Mouse (Mus musculus) lung, embryonic 16.5 days (tissue): ENCODE data around the gene Nfatc4. TPM values are rescaled to one million over a fixed set of nuclear protein-coding genes. Genes with fewer than 3 reads are reported as not detected.

ENCODE experiments used
- polyA plus RNA-seq: library from polyadenylated mRNA; unstranded; fragments of >200 nt; fragmentation: Nextera tagmentation; extraction: Ambion mirVana; gene quantifications from 2 replicates; pipeline ENCODE4 v1.2.1, GENCODE M21; 2015

The Nfatc4 gene
- polyA plus RNA-seq, 1 experiment from 2014 or later, result 48.5 TPM

Other genes starting within 250 kb of the Nfatc4 start
- gene Fitm1, start 247.5 kb upstream of the Nfatc4 start, polyA plus RNA-seq, result 4.7 and 5.2 TPM in 2 replicates
- 175 and 179 TPM in 2 replicates for gene Psme1, start 245.0 kb upstream of the Nfatc4 start, polyA plus RNA-seq
- 6.4 and 7.3 TPM in 2 replicates for gene Emc9, start 237.8 kb upstream of the Nfatc4 start, polyA plus RNA-seq
- gene Psme2, start 232.0 kb upstream of the Nfatc4 start, polyA plus RNA-seq, result 247 and 250 TPM in 2 replicates
- gene Rnf31, start 231.4 kb upstream of the Nfatc4 start, polyA plus RNA-seq, result 17.6 and 18.1 TPM in 2 replicates
- 12.9 and 15.6 TPM in 2 replicates for gene Irf9, start 219.6 kb upstream of the Nfatc4 start, polyA plus RNA-seq
- gene Rec8, start 205.1 kb upstream of the Nfatc4 start, polyA plus RNA-seq, result 23.0 and 23.4 TPM in 2 replicates
- 72.5 and 78.7 TPM in 2 replicates for gene Ipo4, start 187.2 kb upstream of the Nfatc4 start, polyA plus RNA-seq
- gene Gm49378, start 185.2 kb upstream of the Nfatc4 start, polyA plus RNA-seq, result 1.5 and 1.8 TPM in 2 replicates
- gene Tm9sf1, start 179.3 kb upstream of the Nfatc4 start, polyA plus RNA-seq, result 121 and 125 TPM in 2 replicates
- gene Tssk4, start 173.0 kb upstream of the Nfatc4 start, polyA plus RNA-seq, result 0.73 and 0.74 TPM in 2 replicates
- 52.0 and 57.0 TPM in 2 replicates for gene Mdp1, start 162.6 kb upstream of the Nfatc4 start, polyA plus RNA-seq
- 62.2 and 67.1 TPM in 2 replicates for gene Gmpr2, start 151.2 kb upstream of the Nfatc4 start, polyA plus RNA-seq
- 499 and 508 TPM in 2 replicates for gene Nedd8, start 151.0 kb upstream of the Nfatc4 start, polyA plus RNA-seq
- 45.5 and 46.2 TPM in 2 replicates for gene Tinf2, start 141.3 kb upstream of the Nfatc4 start, polyA plus RNA-seq
- gene Tgm1, start 109.2 kb upstream of the Nfatc4 start, polyA plus RNA-seq, result 3.2 and 6.0 TPM in 2 replicates
- gene Rabggta, start 100.9 kb upstream of the Nfatc4 start, polyA plus RNA-seq, result 34.2 and 35.0 TPM in 2 replicates
- gene Dhrs1, start 77.5 kb upstream of the Nfatc4 start, polyA plus RNA-seq, result 88.5 and 95.0 TPM in 2 replicates
- 32.6 and 37.8 TPM in 2 replicates for gene Nop9, start 77.5 kb upstream of the Nfatc4 start, polyA plus RNA-seq
- gene Cideb, start 64.7 kb upstream of the Nfatc4 start, polyA plus RNA-seq, result 1.0 and 1.5 TPM in 2 replicates
- gene Ltb4r2, start 61.7 kb upstream of the Nfatc4 start, polyA plus RNA-seq, result 0.20 and 0.23 TPM in 2 replicates
- 2.6 and 3.5 TPM in 2 replicates for gene Ltb4r1, start 57.2 kb upstream of the Nfatc4 start, polyA plus RNA-seq
- 20.0 and 20.8 TPM in 2 replicates for gene Adcy4, start 39.0 kb upstream of the Nfatc4 start, polyA plus RNA-seq
- 38.9 and 40.8 TPM in 2 replicates for gene Ripk3, start 34.3 kb upstream of the Nfatc4 start, polyA plus RNA-seq
- 16.9 and 18.8 TPM in 2 replicates for gene Nynrin, start 30.9 kb downstream of the Nfatc4 start, polyA plus RNA-seq
- 1.1 and 1.2 TPM in 2 replicates for gene Cbln3, start 61.2 kb downstream of the Nfatc4 start, polyA plus RNA-seq
- 17.8 and 19.5 TPM in 2 replicates for gene Khnyn, start 61.8 kb downstream of the Nfatc4 start, polyA plus RNA-seq
- gene Sdr39u1, start 77.1 kb downstream of the Nfatc4 start, polyA plus RNA-seq, result 55.0 and 55.9 TPM in 2 replicates
- 6.5 and 8.9 TPM in 2 replicates for gene Cma1, start 121.5 kb downstream of the Nfatc4 start, polyA plus RNA-seq
- not detected in 2 replicates for gene Cma2, start 127.8 kb downstream of the Nfatc4 start, polyA plus RNA-seq
- not detected in 2 replicates for gene Mcpt1, start 194.8 kb downstream of the Nfatc4 start, polyA plus RNA-seq
- not detected in 2 replicates for gene Mcpt9, start 207.4 kb downstream of the Nfatc4 start, polyA plus RNA-seq
- 0.20 TPM in 1 of 2 replicates, not detected in the other for gene Mcpt2, start 218.9 kb downstream of the Nfatc4 start, polyA plus RNA-seq
- gene Mcpt4, start 239.2 kb downstream of the Nfatc4 start, polyA plus RNA-seq, result 0.23 and 0.83 TPM in 2 replicates